Mouse (Mus musculus) liver, adult 2 months (tissue): ENCODE measurements around the gene Myzap.

Source experiments
- CTCF ChIP-seq: fragments of 200-500 bp; IDR thresholded peaks from 2 replicates; pipeline ENCODE4 v1.5.1; 2011; ENCODE audit warnings: low read depth, low read length, control low read depth
- POLR2A ChIP-seq: fragments of 200-500 bp; IDR thresholded peaks from 2 replicates; pipeline ENCODE4 v1.6.1; 2011; ENCODE audit warnings: low read length, control low read depth; ENCODE audit not compliant: insufficient read depth; ENCODE audit errors: extremely low read depth

DNA sequence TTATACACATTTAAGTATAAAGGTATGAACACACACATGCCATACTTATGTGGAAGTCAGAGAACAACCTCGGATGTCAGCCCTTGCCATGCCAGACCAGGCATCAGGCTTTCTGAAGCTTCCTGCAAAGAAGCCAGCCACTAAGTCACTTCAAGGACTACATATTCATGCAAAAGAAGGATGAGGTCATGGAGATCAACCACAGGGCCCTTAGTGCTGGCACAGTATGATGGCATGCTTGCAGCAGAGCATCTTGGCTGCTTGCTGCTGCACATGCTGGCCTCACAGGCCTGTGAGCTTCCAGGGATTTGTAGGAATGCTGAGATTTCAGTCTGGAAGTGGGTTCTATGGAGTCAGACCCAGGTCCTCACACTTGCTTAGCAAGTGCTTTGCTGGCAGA lies 9.4 kb downstream of the Myzap start:
- TF ChIP-seq POLR2A (no peak), CTCF (no peak)
